Mouse (Mus musculus) large intestine, adult 2 months (tissue): ENCODE results near the gene Myl4. TPM values are rescaled to one million over a fixed set of nuclear protein-coding genes. Genes with fewer than 3 reads are reported as not detected.

Experiments used
- DNase-seq: peaks from one replicate; pipeline ENCODE4 v3.0.0-alpha.2; 2012; ENCODE audit warnings: low read depth, low spot score
- WGBS: fragments of 180-500 bp; shearing (Covaris S2); methylation state at CpG from one replicate; pipeline ENCODE4 v1.1.7; 2018; 5-methylcytosine and 5-hydroxymethylcytosine counted together
- polyA plus RNA-seq: library from polyadenylated mRNA; depleted of rRNA; stranded (reverse); fragments of >200 nt; gene quantifications from 2 replicates; pipeline ENCODE4 v1.2.3, GENCODE M21; 2012

Myl4 gene
- polyA plus RNA-seq, 1 experiment, result 3.3 TPM

- WGBS, result 38% methylated on average over 13 of the region's 13 CpGs
- DNase-seq, result no peak
These were observed 41.8 kb downstream of the Myl4 start for GRCm38 (mm10) chr11:104592066-104592835.

- 80% methylated on average over 10 of the region's 10 CpGs for WGBS
- DNase-seq, result no peak
These were observed 45.9 kb downstream of the Myl4 start for GRCm38 (mm10) chr11:104596365-104596764.

DNA sequence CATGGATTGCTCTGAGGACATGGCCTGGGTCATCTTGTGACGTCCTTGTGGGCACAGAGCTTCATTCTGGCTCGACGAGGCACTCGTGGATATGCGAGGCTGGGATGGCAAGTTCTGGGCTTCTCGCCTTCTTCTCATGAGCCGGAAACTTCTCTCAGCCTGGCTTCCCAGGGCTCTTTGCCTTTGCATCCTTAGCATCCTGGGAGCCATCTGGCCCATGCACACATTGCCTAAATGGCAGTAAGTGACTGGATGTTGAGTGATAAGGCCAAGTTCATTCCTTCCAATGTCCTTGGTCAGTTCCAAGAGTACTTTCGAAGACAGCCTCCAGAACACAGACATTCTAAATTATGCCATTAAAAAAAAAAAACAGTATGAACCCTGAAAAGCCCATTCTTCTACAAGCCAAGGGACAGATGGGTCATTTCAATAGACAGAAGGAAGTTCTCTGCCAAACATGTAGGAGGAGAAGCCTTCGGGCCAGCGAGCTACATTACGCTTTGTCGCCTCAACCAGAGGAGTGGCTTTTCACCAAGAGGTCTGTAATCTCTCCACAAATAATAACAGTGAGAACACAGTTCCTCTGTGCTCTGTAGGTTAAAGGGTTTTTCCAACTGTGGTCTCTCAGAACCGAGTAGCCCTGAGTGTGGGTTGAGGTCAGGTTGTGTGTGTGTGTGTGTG is 48.9 kb downstream of the Myl4 start:
- WGBS, result 68% methylated on average over 13 of the region's 13 CpGs
- no peak for DNase-seq

- 67% methylated on average over 4 of the region's 4 CpGs for WGBS
- no peak for DNase-seq
These were observed 50.2 kb downstream of the Myl4 start for GRCm38 (mm10) chr11:104600675-104601074.

DNA sequence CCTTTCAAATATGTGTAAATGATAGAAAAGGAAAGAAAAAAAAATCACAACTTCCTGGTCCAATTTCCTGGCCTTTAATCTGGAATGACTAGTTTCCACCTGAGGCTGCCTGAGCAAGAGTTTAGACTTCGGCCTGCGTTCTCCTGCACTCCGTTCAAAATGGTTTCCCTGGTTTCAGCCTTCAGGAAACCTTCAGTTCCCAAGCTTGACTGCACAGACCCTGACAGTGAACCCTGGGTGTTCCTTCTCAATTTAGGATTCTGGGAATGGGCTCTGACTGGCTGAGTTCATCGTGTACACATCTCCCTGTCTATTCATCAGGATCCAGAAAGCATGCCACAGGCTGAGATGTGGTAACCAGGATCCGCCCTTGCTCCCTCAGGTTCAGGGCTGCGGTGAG is 53.7 kb downstream of the Myl4 start:
- no peak for DNase-seq
- 51% methylated on average over 6 of the region's 6 CpGs for WGBS

GRCm38 (mm10) chr11:104607491-104608245 is 57.2 kb downstream of the Myl4 start, which contains the start of gene Itgb3:
Itgb3 (plus strand) TSS chr11:104608000.
- DNase-seq, result no peak
- under 1% methylated on average over 49 of the region's 51 CpGs for WGBS

- WGBS, result 4% methylated on average over 23 of the region's 23 CpGs
- DNase-seq, result no peak
These were observed 57.9 kb downstream of the Myl4 start for GRCm38 (mm10) chr11:104608249-104608920.

- 56% methylated on average over 6 of the region's 6 CpGs for WGBS
- no peak for DNase-seq
These were observed 58.7 kb downstream of the Myl4 start for GRCm38 (mm10) chr11:104609033-104609684.

GRCm38 (mm10) chr11:104609733-104610132 is 59.3 kb downstream of the Myl4 start:
- WGBS, result 42% methylated on average over 4 of the region's 4 CpGs
- no peak for DNase-seq

DNA sequence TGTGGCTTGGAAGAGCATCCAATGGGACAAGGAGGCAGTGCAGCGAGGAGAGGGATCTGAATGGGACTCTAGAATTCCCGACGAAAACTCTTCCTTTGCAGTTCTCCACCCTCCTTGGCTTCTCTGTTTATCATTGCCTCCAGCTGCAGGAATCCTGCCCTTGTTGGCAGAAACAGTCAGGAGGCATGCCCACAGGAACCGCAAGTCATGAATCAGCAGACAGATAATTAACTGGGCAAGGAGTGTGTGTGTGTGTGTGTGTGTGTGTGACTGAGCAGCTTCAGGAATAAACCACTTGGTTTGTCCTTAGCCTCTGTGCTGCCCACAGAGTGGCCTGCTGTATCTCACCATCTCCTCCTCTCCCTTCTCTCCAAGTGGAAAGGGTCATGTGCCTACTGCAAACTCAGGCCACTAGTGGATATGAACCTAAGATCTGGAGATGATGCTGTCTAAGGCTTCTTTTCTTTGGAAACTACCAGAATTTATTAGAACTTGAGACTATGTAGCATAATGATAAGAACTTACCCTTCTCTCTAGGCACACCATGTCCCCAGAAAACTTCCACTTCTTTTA is 61.2 kb downstream of the Myl4 start:
- WGBS, result 19% methylated on average over 4 of the region's 4 CpGs
- no peak for DNase-seq

GRCm38 (mm10) chr11:104613551-104613950 is 63.1 kb downstream of the Myl4 start:
- 69% methylated on average over 10 of the region's 10 CpGs for WGBS
- DNase-seq, result no peak

GRCm38 (mm10) chr11:104614130-104614529 is 63.7 kb downstream of the Myl4 start:
- WGBS, result 69% methylated on average over 2 of the region's 2 CpGs
- DNase-seq, result no peak

DNA sequence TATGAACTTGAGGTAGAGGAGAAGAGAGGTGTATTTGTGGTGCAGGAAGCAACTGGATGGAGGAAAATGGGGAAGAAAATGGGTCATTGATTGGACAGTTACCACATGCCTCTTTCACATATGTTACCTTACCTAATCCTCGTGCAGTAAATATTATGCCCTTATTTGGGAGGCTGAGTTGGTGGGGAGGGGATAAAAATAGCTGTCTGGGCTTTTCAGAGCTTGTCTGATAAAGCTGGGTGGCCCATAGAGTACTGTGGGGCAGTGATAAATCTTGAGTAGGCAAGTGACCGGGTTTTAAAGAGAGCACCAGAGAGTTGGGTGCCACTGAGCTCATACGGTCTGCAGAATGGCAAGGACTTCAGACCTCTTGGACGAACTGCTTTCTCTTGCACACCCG is 65.7 kb downstream of the Myl4 start:
- WGBS, result 65% methylated on average over 5 of the region's 5 CpGs
- no peak for DNase-seq

DNA sequence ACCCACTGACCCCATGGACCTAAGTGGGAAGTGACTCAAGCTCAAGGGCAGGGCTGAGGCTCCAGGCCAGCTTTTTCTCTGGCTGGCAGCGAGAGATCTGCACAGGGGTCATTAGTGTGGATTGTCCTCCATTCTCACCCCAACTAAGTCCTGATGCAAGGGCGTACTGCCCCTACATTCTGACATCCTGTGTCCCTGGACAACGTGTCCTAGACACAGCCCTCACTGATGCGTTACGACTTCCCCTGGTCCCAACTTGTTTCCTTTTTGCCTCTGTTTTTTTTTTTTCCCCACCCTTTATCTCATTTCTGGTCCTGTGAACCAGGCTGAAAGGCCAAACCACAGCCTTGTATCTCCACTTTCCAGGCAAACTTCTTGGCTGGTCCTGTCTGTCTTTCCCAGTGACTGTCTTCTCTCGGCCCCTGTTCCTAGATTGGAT is 68.2 kb downstream of the Myl4 start:
- no peak for DNase-seq
- 71% methylated on average over 6 of the region's 6 CpGs for WGBS

DNA sequence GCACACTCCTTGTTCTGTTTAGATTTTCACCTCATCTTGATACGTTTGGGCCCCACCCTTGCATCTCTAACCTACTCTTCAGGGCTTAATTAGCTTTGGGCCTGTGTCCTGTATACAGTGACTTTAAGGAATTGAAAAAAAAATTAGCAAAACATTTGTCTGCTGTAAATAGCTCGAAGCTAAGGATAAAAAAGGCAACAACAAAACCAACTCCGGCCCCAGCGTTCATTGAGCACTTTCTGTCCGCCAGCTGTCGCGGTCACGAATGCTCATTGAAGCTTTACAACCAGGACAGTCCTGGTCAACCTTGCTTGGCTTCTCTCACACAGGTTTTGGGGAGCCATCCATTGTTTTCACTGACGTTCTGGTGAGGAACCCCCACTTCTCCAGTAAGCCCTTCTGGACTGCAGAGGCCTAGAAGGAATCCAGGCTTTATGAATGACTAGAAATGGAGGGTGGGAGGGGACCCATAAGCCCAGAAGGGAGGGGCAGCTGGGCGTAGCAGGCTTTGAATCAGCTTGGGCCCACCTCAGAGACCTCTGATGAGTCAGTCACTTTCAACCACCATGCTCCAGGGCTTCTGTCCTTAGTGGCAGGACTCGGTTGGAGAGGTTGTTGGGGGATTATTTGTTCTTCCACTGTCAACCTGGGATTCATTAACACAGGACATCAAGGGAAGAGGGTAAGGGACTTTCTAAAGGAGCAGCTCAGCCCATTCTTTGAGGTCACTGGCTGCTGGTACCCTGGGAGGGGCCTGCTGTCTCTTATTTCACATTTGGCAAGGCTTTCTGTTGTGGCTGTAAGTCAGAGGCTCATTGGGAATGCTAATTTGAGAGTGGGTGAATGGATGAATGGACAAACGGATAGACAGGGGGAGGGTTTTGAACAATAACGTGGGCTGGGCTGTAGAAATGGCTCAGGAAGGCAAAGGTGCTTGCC is 68.9 kb downstream of the Myl4 start:
- 57% methylated on average over 13 of the region's 13 CpGs for WGBS

GRCm38 (mm10) chr11:104622040-104622962 is 71.8 kb downstream of the Myl4 start:
- DNase-seq, result no peak
- 32% methylated on average over 12 of the region's 12 CpGs for WGBS

More for the DNA sequence above, 68.9 kb downstream of the Myl4 start:
- no peak for DNase-seq
